In the genomic region with DNA sequence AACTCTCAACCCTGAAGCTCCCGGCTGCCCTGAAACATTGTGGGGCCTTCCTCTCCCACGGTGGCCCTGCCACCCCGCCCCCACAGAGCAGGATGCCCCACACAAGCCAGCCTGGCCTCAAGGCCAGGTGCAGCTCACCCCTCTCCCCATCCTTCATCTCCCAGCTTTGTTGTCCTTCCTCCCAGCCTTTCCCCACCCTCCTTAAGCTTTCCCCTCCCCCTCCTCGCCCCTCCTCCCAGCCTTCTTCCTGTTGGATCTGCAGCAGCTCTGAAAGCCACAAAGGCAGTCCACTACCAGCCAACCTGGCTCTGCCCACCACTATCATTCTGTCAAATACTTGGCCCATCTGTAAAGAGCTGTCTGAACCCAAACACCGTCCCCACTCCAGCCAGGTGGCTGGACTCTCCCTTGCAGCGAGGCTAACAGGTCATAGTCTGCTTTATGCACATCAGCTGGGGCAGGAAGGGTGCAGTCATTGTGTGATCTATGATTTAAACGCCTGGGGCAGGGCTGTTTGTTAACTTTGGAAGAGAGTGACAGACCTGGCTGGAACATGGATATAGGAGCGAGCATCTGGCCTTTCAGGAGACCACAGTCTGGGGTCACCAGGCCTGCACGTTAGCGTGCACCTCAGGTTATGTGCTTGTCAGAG, we compare ENCODE assay signal across 10 mouse cellular contexts.
DNase-seq lines count a peak whose midpoint lies in the region; ATAC-seq lines count a peak whose summit lies in the region.
"Had no signal": no experiment of that assay in that cellular context is flagged by ENCODE, and none has a peak within 500 bp of the region (broad histone marks: within the 10 kb centered on the region; RNA-seq: fewer than 3 reads in every experiment).

No protein-coding gene starts in this region.

- intact Hi-C loops in left cerebral cortex, postnatal 25 days (cut with DNase I) = no loop called here

- H3K36me3 ChIP-seq in heart, embryonic 16.5 days (ENCODE audit: control insufficient read depth, insufficient read depth) = no peaks in the 10 kb centered on the region
- no peaks in the 10 kb centered on the region for H3K36me3 ChIP-seq in midbrain, embryonic 12.5 days
- H3K36me3 ChIP-seq: embryonic facial prominence, embryonic 13.5 days had no signal

- no peak overlapping the region for H3K4me3 ChIP-seq in heart, embryonic 16.5 days (ENCODE audit: low read length)
- no peak overlapping the region for H3K4me3 ChIP-seq in midbrain, embryonic 12.5 days
- H3K4me3 ChIP-seq: embryonic facial prominence, embryonic 13.5 days had no signal

- 50% methylated on average over 10 of the region's 10 CpGs for WGBS in heart, embryonic 16.5 days
- WGBS in midbrain, embryonic 12.5 days = 43% methylated on average over 10 of the region's 10 CpGs

- H3K27me3 ChIP-seq in heart, embryonic 16.5 days (ENCODE audit: control insufficient read depth, insufficient read depth, low read length) = peaks cover 3% of the 10 kb centered on the region; the same call in 1 of the 2 replicates
- peaks cover 8% of the 10 kb centered on the region for H3K27me3 ChIP-seq in midbrain, embryonic 12.5 days

- no peaks in the 10 kb centered on the region for H3K4me1 ChIP-seq in heart, embryonic 16.5 days (ENCODE audit: control insufficient read depth, insufficient read depth, low read length)
- peaks cover 25% of the 10 kb centered on the region for H3K4me1 ChIP-seq in midbrain, embryonic 12.5 days

- no peak overlapping the region for H3K4me2 ChIP-seq in heart, embryonic 16.5 days (ENCODE audit: low read depth, low read length)
- H3K4me2 ChIP-seq in midbrain, embryonic 12.5 days (replicated peaks) = peak overlapping the region; percentile 17

- ATAC-seq in heart, embryonic 16.5 days (replicated peaks; ENCODE audit: extremely low read depth, insufficient read depth, low FRiP score) = no peak
- peak; percentile 29; the same call in 1 of the 2 replicates for ATAC-seq in midbrain, embryonic 12.5 days (ENCODE audit: low FRiP score, low read depth)

- H3K9me3 ChIP-seq in heart, embryonic 16.5 days (replicated peaks; ENCODE audit: control insufficient read depth, low read length) = no peaks in the 10 kb centered on the region
- H3K9me3 ChIP-seq in midbrain, embryonic 12.5 days = no peaks in the 10 kb centered on the region
- H3K9me3 ChIP-seq: embryonic facial prominence, embryonic 13.5 days had no signal

- peak overlapping the region; percentile 37; the same call in 1 of the 2 replicates for H3K27ac ChIP-seq in heart, embryonic 16.5 days (ENCODE audit: low read length)
- peak overlapping the region; percentile 83 for H3K27ac ChIP-seq in midbrain, embryonic 12.5 days (replicated peaks)
- H3K27ac ChIP-seq: embryonic facial prominence, embryonic 13.5 days; macrophage had no signal

- DNase-seq in heart, postnatal 4 days = no peak
- peak; percentile 57 for DNase-seq in embryo, embryonic 11 days
- peak; percentile 28 for DNase-seq in kidney, adult 18-20 months
- DNase-seq in cerebellum, postnatal 36 days = no peak
- no peak for DNase-seq in right cerebral cortex, postnatal 25 days
- DNase-seq in left cerebral cortex, postnatal 25 days (ENCODE audit: low spot score in 2 of 2) = no peak

- no peak overlapping the region for H3K9ac ChIP-seq in heart, embryonic 16.5 days (ENCODE audit: low read length)
- no peak overlapping the region for H3K9ac ChIP-seq in midbrain, embryonic 12.5 days (replicated peaks)
- H3K9ac ChIP-seq: embryonic facial prominence, embryonic 13.5 days had no signal

Comparison
In these comparisons a context has a peak if more than half of its experiments do, and no peak if none do; other contexts are left out.
1. DNase-seq: peak in embryo, embryonic 11 days (single experiment) and kidney, adult 18-20 months (single experiment); none in heart, postnatal 4 days (single experiment), cerebellum, postnatal 36 days (0 of 2), right cerebral cortex, postnatal 25 days (single experiment) and left cerebral cortex, postnatal 25 days (0 of 2).